Mouse (Mus musculus) CH12.LX (cell line): ENCODE data around the gene Grin3b.

Source experiments
- BHLHE40 ChIP-seq: IDR thresholded peaks from 2 replicates; pipeline ENCODE4 v1.6.1; 2011; ENCODE audit warnings: mild to moderate bottlenecking, low read depth, low read length, improper control_type of control experiment
- CTCF ChIP-seq, 2 experiments: IDR thresholded peaks in 1 of 2; conservative IDR thresholded peaks in 1 of 2; 2 replicates each; pipeline ENCODE4 v1.5.1; 2011 to 2012; ENCODE audit warnings: low read depth in 2 of 2, low read length in 2 of 2, improper control_type of control experiment in 1 of 2, inconsistent platforms in 1 of 2, mild to moderate bottlenecking in 1 of 2, moderate library complexity in 1 of 2
- ELF1 ChIP-seq: IDR thresholded peaks from 2 replicates; pipeline ENCODE4 v1.6.1; 2014; ENCODE audit warnings: low read depth, mild to moderate bottlenecking, inconsistent platforms, low read length, improper control_type of control experiment
- EP300 ChIP-seq: IDR thresholded peaks from 2 replicates; pipeline ENCODE4 v1.6.1; 2011; ENCODE audit warnings: low read length, improper control_type of control experiment
- KAT2A ChIP-seq: IDR thresholded peaks from 2 replicates; pipeline ENCODE4 v1.6.1; 2012; ENCODE audit warnings: low read length, improper control_type of control experiment, inconsistent platforms; ENCODE audit not compliant: insufficient replicate concordance
- MAFK ChIP-seq: IDR thresholded peaks from 2 replicates; pipeline ENCODE4 v1.6.1; 2011; ENCODE audit warnings: low read length, improper control_type of control experiment; ENCODE audit not compliant: insufficient replicate concordance
- MAZ ChIP-seq: IDR thresholded peaks from 2 replicates; pipeline ENCODE4 v1.6.1; 2012; ENCODE audit warnings: low read depth, mild to moderate bottlenecking, inconsistent platforms, low read length, improper control_type of control experiment, moderate library complexity
- POLR2A ChIP-seq: IDR thresholded peaks from 2 replicates; pipeline ENCODE4 v1.6.1; 2011; ENCODE audit warnings: low read depth, mild to moderate bottlenecking, improper control_type of control experiment, low read length

- TF ChIP-seq MAFK (no peak), CTCF (conservative IDR thresholded peaks at IDR 0.05 in 1 of 2, IDR thresholded peaks at IDR 0.05 in 1 of 2; ENCODE audit: low read depth in 2 of 2, low read length in 2 of 2) (no peak), MAZ (no peak), ELF1 (no peak), BHLHE40 (peak; percentile 81), KAT2A (no peak), POLR2A (no peak), EP300 (no peak)
Measured at GRCm38 (mm10) chr10:79936284-79936910, 34.1 kb upstream of the Grin3b start.
